Mouse (Mus musculus): ENCODE measurements around the gene Ttc30b.

DNA sequence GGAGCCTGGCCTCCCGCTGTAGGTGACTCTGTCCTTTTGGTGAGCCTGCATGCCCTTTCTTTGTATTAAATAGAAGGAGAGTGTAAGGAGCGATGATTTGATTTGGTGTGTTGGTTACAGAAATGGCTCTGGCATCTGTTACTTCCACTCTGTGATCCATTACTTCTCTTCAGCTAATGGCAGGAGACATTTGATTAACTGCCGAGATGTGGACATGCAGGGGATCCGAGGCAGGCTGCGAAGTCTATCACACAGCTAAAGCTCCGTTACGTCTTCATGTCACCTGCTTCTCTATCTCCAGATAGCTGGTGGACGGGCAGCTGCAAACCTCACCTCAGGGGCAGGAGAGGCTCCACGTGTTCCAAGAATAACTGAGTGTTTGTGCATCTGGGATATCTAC is 35.7 kb upstream of the Ttc30b start:
- TF ChIP-seq CTCF (IDR thresholded peaks at IDR 0.05; ENCODE audit: extremely low read depth, insufficient read depth, insufficient read length, insufficient replicate concordance) (no peak), POLR2A (IDR thresholded peaks at IDR 0.05; ENCODE audit: low read depth, low read length) (no peak)

All from spleen, adult 2 months (tissue).